Mouse (Mus musculus) spleen, adult 2 months (tissue): ENCODE measurements around the gene Dnajc16. TPM values are rescaled to one million over a fixed set of nuclear protein-coding genes. Genes with fewer than 3 reads are reported as not detected.
A peak's percentile ranks its signal among the peaks of the same experiment; 100 is the strongest.

Source experiments
- DNase-seq, 2 experiments: peaks; one replicate each; pipeline versions ENCODE4 v3.0.0 to v3.0.0-alpha.2; 2012 to 2021; ENCODE audit warnings: low spot score in 2 of 2, low read depth in 1 of 2
- H3K27ac ChIP-seq: fragments of 200-500 bp; 2 replicates; pipeline ENCODE4 v1.5.1; 2012; ENCODE audit warnings: low read length, inconsistent platforms; ENCODE audit not compliant: insufficient read depth
- H3K27me3 ChIP-seq: fragments of 200-500 bp; 2 replicates; pipeline ENCODE4 v1.6.1; 2012; ENCODE audit warnings: mild to moderate bottlenecking, moderate library complexity, low read length, inconsistent platforms; ENCODE audit not compliant: control insufficient read depth, insufficient read depth
- H3K36me3 ChIP-seq: fragments of 200-500 bp; 2 replicates; pipeline ENCODE4 v1.6.1; 2012; ENCODE audit warnings: mild to moderate bottlenecking, low read length, inconsistent platforms; ENCODE audit not compliant: control insufficient read depth, insufficient read depth
- H3K4me1 ChIP-seq: fragments of 200-500 bp; 2 replicates; pipeline ENCODE4 v1.6.1; 2011; ENCODE audit warnings: inconsistent platforms; ENCODE audit not compliant: control insufficient read depth, insufficient read depth, insufficient read length
- H3K4me3 ChIP-seq: fragments of 200-500 bp; 2 replicates; pipeline ENCODE4 v1.5.1; 2011; ENCODE audit warnings: mild to moderate bottlenecking, inconsistent platforms; ENCODE audit not compliant: insufficient read depth, insufficient read length; ENCODE audit errors: extremely low read depth
- CTCF ChIP-seq: fragments of 200-500 bp; IDR thresholded peaks from 2 replicates; pipeline ENCODE4 v1.5.1; 2011; ENCODE audit warnings: mild to moderate bottlenecking, inconsistent platforms; ENCODE audit not compliant: insufficient read depth, insufficient read length, insufficient replicate concordance; ENCODE audit errors: extremely low read depth
- POLR2A ChIP-seq: fragments of 200-500 bp; IDR thresholded peaks from 2 replicates; pipeline ENCODE4 v1.6.1; 2011; ENCODE audit warnings: low read depth, low read length, inconsistent platforms
- WGBS: fragments of 180-500 bp; shearing (Covaris S2); methylation state at CpG from one replicate; pipeline ENCODE4 v1.1.7; 2018; 5-methylcytosine and 5-hydroxymethylcytosine counted together
- polyA plus RNA-seq: library from polyadenylated mRNA; depleted of rRNA; stranded (reverse); fragments of >200 nt; gene quantifications from 2 replicates; pipeline ENCODE4 v1.2.3, GENCODE M21; 2012

Dnajc16 gene
- polyA plus RNA-seq, 1 experiment = 6.6 TPM

DNA sequence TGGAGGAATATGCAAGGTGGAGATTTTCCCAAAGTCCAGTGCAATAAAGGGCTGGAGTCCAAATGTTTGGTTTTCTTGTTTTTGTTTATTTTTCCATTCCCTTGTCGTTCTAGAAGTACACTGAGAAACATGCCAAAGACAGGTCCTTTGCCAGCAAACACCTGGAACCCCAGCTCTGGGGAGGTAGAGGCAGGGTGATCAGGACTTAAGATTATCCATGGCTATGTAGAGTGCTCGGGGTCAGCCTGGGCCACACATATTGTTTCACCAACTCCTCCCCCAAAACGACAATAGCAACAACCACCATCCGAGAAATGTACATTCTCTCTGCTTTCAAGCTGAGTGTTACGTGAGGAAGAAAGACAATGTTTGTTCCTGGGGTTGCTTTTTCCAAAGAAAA, 35.3 kb upstream of the Dnajc16 start, which contains the start of gene Cela2a:
Gene Cela2a (minus strand): TSS at position 101 of the 400 bp plus-strand sequence.
- no peaks in the 10 kb centered on the region for H3K27me3 ChIP-seq
- H3K4me3 ChIP-seq = no peak within 1 kb of the TSS
- WGBS = 74% methylated on average over 5 of the region's 5 CpGs
- TF ChIP-seq CTCF (no peak), POLR2A (no peak)
- no peak for DNase-seq
- H3K27ac ChIP-seq = no peak within 1 kb of the TSS
- no peaks in the 10 kb centered on the region for H3K36me3 ChIP-seq
- H3K4me1 ChIP-seq = no peaks in the 10 kb centered on the region

DNA sequence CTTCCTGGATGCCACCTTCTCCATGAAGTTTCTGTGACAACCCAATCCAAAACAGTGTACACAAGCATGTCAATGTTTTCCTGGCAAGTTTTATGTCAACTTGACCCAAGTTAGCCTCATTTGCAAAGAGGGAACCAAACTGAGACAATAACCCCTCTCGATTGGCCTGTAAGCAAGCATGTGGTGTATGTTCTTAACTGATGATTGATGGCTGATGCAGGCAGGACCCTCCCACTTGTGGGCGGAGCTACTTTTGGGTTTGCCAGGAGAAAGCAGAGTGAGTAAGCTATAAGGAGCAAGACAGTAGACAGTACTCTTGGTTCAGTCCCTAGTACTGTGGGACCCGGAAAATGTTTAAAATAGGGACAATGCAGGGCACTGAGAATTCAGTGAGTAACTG, 32.2 kb upstream of the Dnajc16 start:
- no peaks in the 10 kb centered on the region for H3K36me3 ChIP-seq
- 53% methylated on average over 3 of the region's 3 CpGs for WGBS
- no peak for TF ChIP-seq CTCF
- DNase-seq = no peak
- no peaks in the 10 kb centered on the region for H3K4me1 ChIP-seq
- H3K4me3 ChIP-seq = no peak overlapping the region
- H3K27me3 ChIP-seq = no peaks in the 10 kb centered on the region
- no peak overlapping the region for H3K27ac ChIP-seq

DNA sequence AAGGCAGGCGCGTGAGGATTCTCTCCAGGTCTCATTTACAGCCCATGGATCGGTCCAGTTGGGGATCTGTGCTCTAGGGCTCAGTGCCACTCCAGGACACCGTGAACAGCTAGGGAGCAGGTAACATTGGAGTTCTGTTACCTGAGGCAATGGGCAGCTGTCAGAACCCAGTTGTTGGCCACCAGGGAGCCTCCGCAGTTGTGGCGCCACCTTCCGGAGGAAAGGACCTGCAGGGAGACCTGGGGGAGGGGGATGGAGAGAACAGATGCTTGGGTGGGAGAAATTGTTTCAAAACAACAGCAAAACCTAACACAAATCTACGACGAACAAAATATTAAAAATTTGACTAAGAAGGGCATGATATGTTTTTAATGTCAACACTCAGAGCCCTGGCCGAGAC, 31.4 kb upstream of the Dnajc16 start:
- no peaks in the 10 kb centered on the region for H3K36me3 ChIP-seq
- H3K27me3 ChIP-seq = no peaks in the 10 kb centered on the region
- no peaks in the 10 kb centered on the region for H3K4me1 ChIP-seq
- H3K4me3 ChIP-seq = no peak overlapping the region
- 88% methylated on average over 10 of the region's 10 CpGs for WGBS
- H3K27ac ChIP-seq = no peak overlapping the region
- no peak for DNase-seq
- TF ChIP-seq CTCF (0 out of 2 replicates have a peak, but pooled peaks have one; percentile 8), POLR2A (no peak)

DNA sequence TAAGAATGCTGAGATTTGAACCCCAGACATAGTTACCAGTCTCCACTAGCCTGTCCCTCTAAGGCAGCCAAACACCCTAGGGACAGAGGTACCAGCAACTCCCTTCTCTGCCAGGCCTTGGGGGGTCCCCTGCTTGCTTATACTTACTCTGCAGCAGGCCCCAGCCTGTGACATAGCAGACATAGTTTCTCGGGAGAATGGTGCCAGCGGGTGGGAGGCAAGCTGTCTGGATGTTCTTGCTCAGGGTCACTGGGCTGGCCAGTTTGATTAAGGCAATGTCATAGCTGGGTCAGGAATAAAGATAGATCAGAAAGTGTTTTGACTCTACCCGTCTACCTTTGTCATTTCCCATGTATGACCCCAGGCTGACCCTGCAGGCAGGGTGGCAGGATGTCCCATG, 30.4 kb upstream of the Dnajc16 start:
- Histone ChIP-seq H3K27me3 (no peaks in the 10 kb centered on the region), H3K4me1 (no peaks in the 10 kb centered on the region), H3K4me3 (no peak overlapping the region), H3K27ac (no peak overlapping the region), H3K36me3 (no peaks in the 10 kb centered on the region)
- no peak for DNase-seq
- 77% methylated on average over 3 of the region's 3 CpGs for WGBS
- TF ChIP-seq POLR2A (no peak), CTCF (no peak)

DNA sequence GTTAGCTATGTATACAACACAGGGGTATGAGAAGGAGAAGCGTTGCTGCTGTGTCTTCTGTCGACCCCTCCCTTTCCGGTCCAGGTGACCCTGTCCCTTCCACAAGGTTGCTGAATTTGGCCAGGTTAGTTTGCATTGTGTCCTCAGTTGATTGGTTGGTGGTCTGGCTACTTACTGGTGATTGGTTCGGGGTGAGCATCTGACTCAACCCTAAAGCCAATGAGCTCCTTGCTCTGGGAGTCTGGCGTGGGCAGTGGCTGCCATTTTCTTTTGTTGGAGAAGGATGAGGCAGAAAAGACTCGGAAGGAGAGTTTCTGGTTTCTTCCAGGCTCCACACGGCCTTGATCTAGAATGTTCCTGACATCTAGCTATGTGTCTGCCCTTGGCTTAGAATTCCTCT, 28.6 kb upstream of the Dnajc16 start:
- Histone ChIP-seq H3K4me3 (no peak overlapping the region), H3K27ac (no peak overlapping the region), H3K36me3 (no peaks in the 10 kb centered on the region; the same call in 1 of the 2 replicates), H3K4me1 (no peaks in the 10 kb centered on the region), H3K27me3 (no peaks in the 10 kb centered on the region)
- TF ChIP-seq CTCF (no peak), POLR2A (no peak)
- WGBS = 95% methylated on average over 7 of the region's 7 CpGs
- no peak for DNase-seq

DNA sequence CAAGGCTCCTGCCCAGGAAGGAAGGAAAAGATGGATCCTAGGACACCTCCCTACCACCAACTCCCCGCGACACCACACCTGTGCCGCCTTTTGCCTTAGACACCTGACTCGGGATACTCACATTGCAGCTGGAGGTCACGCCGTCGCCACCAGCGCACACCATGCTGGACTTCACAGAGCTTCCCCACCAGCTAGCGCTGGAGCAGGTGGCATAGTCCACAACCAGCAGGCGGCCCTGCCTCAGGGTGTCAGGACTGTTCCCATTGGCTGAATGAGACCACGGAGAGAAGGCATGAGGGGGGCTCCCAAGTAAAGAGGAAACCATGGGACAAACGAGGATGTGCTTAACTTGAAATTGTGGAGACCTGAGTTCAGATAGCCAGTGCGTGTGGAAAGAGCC, 28.1 kb upstream of the Dnajc16 start:
- no peaks in the 10 kb centered on the region for H3K4me1 ChIP-seq
- no peak overlapping the region for H3K4me3 ChIP-seq
- no peak for DNase-seq
- 89% methylated on average over 13 of the region's 13 CpGs for WGBS
- H3K36me3 ChIP-seq = peaks cover 1% of the 10 kb centered on the region
- no peak for TF ChIP-seq CTCF
- no peak for TF ChIP-seq POLR2A
- no peaks in the 10 kb centered on the region for H3K27me3 ChIP-seq
- no peak overlapping the region for H3K27ac ChIP-seq

DNA sequence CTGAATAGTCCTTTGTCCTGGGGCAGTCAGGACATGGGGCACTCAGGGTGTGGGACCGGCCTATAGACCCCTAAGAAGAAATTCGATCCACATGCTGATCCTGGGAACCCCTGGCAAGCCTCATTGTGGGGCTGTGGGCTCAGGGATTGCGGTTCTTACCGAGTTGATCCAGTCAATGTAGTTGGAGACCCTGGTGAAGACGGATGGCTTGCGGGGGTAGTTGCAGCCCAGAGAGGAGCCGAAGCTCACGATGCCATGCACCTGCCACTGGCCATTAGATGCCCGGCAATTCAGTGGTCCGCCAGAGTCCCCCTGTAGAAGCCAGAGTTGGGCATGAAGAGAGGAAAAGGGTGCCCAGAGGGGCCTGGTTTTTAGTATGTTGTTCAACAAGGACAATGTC, 27.0 kb upstream of the Dnajc16 start:
- Histone ChIP-seq H3K27me3 (no peaks in the 10 kb centered on the region), H3K4me3 (no peak overlapping the region), H3K27ac (no peak overlapping the region), H3K36me3 (peaks cover 9% of the 10 kb centered on the region), H3K4me1 (no peaks in the 10 kb centered on the region)
- 95% methylated on average over 10 of the region's 10 CpGs for WGBS
- DNase-seq = no peak
- TF ChIP-seq POLR2A (no peak), CTCF (no peak)
